Mouse (Mus musculus) cortical plate, adult 2 months (tissue): ENCODE measurements around the gene Vmn1r101. TPM values are rescaled to one million over a fixed set of nuclear protein-coding genes. Genes with fewer than 3 reads are reported as not detected.
"Not testable (repeated sequence)": the region's sequence is repeated elsewhere in the genome, so short reads cannot be mapped to it uniquely, and the experiment has no call there.

ENCODE experiments used
- H3K27ac ChIP-seq: fragments of 200-500 bp; 2 replicates; pipeline ENCODE4 v1.5.1; 2012; ENCODE audit warnings: low read length, control low read depth, inconsistent platforms; ENCODE audit not compliant: insufficient read depth
- H3K4me1 ChIP-seq: fragments of 200-500 bp; 2 replicates; pipeline ENCODE4 v1.6.1; 2011; ENCODE audit warnings: low read length; ENCODE audit not compliant: control insufficient read depth, insufficient read depth
- H3K4me3 ChIP-seq: fragments of 200-500 bp; 2 replicates; pipeline ENCODE4 v1.5.1; 2011; ENCODE audit warnings: mild to moderate bottlenecking, low read length, control low read depth; ENCODE audit not compliant: insufficient read depth
- polyA plus RNA-seq: library from polyadenylated mRNA; depleted of rRNA; stranded (reverse); fragments of >200 nt; gene quantifications from 2 replicates; pipeline ENCODE4 v1.2.3, GENCODE M21; 2012; rRNA removed

Gene Vmn1r101
- not detected in 2 replicates for polyA plus RNA-seq

- H3K4me1 ChIP-seq, H3K4me3 ChIP-seq, H3K27ac ChIP-seq: not testable (repeated sequence)
Observed at GRCm38 (mm10) chr7:20442493-20442892, at the start of gene Vmn1r101. Vmn1r101 (minus strand) TSS chr7:20442593.

- H3K27ac ChIP-seq, H3K4me1 ChIP-seq, H3K4me3 ChIP-seq: not testable (repeated sequence)
Observed at GRCm38 (mm10) chr7:20474825-20475224, 32.4 kb upstream of the Vmn1r101 start, which contains the start of gene Gm10670. Gm10670 (minus strand) TSS chr7:20474925.

- H3K27ac ChIP-seq, H3K4me3 ChIP-seq, H3K4me1 ChIP-seq: not testable (repeated sequence)
Observed at GRCm38 (mm10) chr7:20417642-20418041, 24.8 kb downstream of the Vmn1r101 start, which contains the start of gene Vmn1r100. Vmn1r100 (plus strand) TSS chr7:20417942.

Other genes starting within 250 kb of the Vmn1r101 start
- not detected in 2 replicates for gene Vmn1r95, start 248.9 kb downstream of the Vmn1r101 start, polyA plus RNA-seq
- gene Gm6164, start 237.0 kb downstream of the Vmn1r101 start, polyA plus RNA-seq, result not detected in 2 replicates
- gene Gm4498, start 208.8 kb downstream of the Vmn1r101 start, polyA plus RNA-seq, result not detected in 2 replicates
- not detected in 2 replicates for gene Gm5890, start 179.8 kb downstream of the Vmn1r101 start, polyA plus RNA-seq
- gene Gm4133, start 108.5 kb downstream of the Vmn1r101 start, polyA plus RNA-seq, result not detected in 2 replicates
- not detected in 2 replicates for gene Gm5728, start 67.2 kb downstream of the Vmn1r101 start, polyA plus RNA-seq
- not detected in 2 replicates for gene Vmn1r100, start 24.7 kb downstream of the Vmn1r101 start, polyA plus RNA-seq
- gene Gm10670, start 32.3 kb upstream of the Vmn1r101 start, polyA plus RNA-seq, result not detected in 2 replicates
- not detected in 2 replicates for gene Vmn1r103, start 67.9 kb upstream of the Vmn1r101 start, polyA plus RNA-seq
- gene Vmn1r104, start 91.2 kb upstream of the Vmn1r101 start, polyA plus RNA-seq, result not detected in 2 replicates
- gene Gm5726, start 103.2 kb upstream of the Vmn1r101 start, polyA plus RNA-seq, result not detected in 2 replicates
- not detected in 2 replicates for gene Gm4141, start 133.6 kb upstream of the Vmn1r101 start, polyA plus RNA-seq
- not detected in 2 replicates for gene Gm4513, start 156.4 kb upstream of the Vmn1r101 start, polyA plus RNA-seq
- not detected in 2 replicates for gene Vmn1r107, start 226.3 kb upstream of the Vmn1r101 start, polyA plus RNA-seq